Mouse (Mus musculus) kidney, postnatal 25 days (tissue): ENCODE measurements around the gene Fam72a.
A peak's percentile ranks its signal among the peaks of the same experiment; 100 is the strongest.

Experiments
- DNase-seq, 2 experiments: peaks; one replicate each; pipeline ENCODE4 v3.0.0; 2021; ENCODE audit warnings: mixed read lengths in 2 of 2

Gene Fam72a

GRCm38 (mm10) chr1:131527281-131528080 is at the start of gene Fam72a, which contains the start of gene Srgap2:
Gene Fam72a (plus strand): TSS chr1:131527903.
Gene Srgap2 (minus strand): TSS chr1:131527352.
- DNase-seq, result peak; percentile 99

GRCm38 (mm10) chr1:131478770-131479305 is 48.9 kb upstream of the Fam72a start:
- peak; percentile 36 to 52 for DNase-seq

GRCm38 (mm10) chr1:131481391-131481790 is 46.3 kb upstream of the Fam72a start:
- no peak for DNase-seq

- peak; percentile 24 to 43 for DNase-seq
Measured at GRCm38 (mm10) chr1:131482242-131482641, 45.5 kb upstream of the Fam72a start.

DNA sequence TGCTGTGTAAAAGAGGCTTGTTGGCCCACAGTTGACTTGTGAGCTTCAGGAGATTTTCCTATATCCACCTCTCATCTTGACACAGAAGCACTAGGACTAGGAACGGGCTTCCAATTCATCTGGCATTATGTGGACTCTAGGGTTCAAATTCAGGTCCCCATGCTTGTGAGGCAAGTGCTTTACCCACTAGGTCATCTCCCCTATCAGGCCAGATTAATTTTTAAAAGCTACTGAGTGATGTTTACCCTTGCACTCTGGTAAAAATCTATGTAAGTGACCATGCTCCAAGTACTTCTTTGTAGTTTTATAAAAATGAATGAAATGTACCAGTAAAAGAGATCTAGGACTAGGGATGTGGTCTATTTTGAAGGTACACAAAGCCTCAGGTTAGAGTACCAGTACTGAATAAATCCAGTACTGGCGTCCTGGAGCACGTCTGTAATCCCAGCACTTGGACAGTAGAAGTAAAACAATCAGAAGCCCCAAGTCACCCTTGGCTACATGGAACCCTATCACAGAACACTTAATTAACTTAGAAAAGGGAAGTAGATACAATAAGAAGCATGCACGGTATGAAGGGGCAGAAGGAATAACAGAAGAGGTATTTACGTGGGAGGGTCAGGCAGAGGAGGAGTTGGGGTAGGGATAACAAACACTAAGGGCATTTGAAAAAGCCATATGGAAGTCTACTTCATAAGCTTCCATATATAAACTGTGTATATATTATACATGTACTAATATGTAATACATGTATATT is 41.4 kb upstream of the Fam72a start:
- no peak for DNase-seq

- DNase-seq, result peak; percentile 30 to 56
Measured at GRCm38 (mm10) chr1:131489312-131489711, 38.4 kb upstream of the Fam72a start.

GRCm38 (mm10) chr1:131491579-131491978 is 36.1 kb upstream of the Fam72a start:
- no peak for DNase-seq

DNA sequence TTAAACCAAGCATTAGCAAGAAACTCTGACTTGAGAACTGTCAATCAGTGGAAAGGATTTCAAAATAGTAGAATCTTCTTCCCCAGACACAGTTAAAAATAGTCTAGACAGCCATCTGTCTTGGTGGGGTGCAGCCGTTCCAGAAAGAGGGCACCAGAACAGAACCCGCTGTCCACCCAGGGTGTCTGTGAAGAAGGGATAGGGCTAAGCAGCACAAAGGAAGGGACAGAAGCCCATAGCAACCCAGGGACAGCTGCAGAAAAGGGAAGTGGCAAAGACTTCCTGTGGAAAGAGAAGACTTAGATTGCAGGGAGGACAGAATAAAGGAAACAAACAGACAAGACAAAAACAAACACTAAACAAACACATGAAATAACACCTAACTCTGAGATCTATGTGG is 35.3 kb upstream of the Fam72a start:
- no peak for DNase-seq

GRCm38 (mm10) chr1:131493966-131494898 is 33.5 kb upstream of the Fam72a start:
- DNase-seq, result peak; percentile 46 to 73

DNA sequence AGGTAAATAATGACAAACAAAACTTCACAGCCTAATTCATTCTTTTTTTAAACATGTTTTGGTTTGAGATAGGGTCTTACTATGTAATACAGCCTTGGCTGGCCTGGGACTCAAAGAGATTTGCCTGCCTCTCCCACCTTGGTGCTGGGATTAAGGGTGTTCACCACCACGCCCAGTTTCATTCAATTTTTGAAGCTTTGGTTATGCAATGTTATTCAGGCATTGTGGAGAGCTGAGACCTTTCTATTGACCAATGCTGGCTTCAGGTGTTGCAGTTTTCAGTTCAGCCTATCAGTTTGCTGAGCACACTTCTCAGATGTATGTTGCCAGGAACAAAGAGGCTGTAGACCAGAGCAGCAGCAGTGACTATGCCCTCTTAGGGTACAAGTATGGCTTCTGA is 29.5 kb upstream of the Fam72a start:
- DNase-seq, result no peak

DNA sequence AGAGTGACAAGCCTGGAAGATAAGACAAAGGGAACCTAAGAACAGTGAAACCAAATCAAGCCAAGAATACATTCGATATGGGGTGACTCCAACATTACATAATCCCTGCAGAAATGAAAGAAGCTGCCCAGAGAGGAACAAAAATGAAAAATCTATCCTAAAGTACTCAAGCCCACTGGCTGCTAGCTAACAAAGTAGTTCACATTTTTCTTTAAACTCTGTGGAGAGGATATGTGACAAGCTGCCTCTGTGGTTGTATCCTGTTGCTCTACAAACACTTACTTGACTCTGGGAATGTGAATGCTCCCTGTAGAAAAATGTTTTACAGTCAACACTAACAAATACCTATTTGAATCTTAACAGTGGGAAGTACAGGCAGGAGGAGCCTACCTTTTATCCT is 26.0 kb upstream of the Fam72a start:
- DNase-seq, result no peak

DNA sequence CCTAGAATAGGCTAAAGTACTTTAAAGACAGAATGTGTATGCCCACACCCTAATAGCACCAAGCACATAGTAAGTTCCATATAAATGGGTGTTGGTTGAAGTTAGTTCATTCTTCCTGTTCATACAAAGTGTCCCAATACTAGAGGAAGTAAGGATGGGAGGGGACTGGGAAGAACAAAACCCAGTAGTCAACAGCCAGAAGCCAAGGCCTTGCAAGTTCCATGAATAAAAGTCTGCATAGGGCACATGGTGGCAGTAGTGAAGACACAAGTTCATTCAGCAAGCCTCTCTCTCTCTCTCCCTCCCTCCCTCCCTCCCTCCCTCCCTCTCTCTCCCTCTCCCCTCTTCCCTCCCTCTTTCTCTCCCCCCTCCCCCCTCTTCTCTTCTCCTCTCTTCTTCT is 16.6 kb upstream of the Fam72a start:
- no peak for DNase-seq

DNA sequence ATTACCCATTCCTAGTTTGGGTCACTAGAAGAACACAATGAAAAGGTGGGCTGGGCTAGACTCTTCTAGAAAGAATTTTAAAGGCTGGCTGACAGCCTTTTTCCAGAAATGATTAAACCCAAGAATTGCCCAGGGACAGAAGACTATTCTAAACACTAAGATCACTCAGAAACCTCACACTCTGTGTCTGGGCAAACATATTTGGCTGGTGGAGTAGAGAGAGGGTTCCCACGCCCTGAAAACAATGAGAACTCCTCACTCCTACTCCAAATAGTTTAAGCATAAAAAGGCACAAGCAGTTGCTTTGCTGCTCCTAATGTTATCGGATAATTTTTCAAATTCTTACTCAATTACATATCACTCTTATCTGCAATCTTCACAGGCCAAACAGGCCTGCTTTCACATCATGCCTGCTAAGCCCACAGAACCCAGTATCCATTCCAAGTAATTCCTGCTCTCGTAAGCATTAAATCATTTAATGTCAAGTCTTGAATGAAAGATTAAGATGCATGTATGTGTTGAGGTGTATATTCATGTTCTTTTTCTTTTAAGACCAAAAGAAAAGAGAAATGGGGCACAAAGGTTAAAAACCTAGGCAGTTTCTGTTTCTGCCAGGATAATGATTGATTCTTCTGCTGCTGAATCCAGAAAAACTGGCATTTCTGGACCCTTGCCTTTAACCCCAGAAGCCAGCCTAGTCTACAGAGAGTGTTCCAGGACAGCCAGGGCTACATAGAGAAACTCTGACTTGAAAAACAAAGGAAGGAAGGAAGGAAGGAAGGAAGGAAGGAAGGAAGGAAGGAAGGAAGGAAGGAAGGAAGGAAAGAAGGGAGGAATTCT is 15.8 kb upstream of the Fam72a start:
- peak; percentile 33 to 37 for DNase-seq

DNA sequence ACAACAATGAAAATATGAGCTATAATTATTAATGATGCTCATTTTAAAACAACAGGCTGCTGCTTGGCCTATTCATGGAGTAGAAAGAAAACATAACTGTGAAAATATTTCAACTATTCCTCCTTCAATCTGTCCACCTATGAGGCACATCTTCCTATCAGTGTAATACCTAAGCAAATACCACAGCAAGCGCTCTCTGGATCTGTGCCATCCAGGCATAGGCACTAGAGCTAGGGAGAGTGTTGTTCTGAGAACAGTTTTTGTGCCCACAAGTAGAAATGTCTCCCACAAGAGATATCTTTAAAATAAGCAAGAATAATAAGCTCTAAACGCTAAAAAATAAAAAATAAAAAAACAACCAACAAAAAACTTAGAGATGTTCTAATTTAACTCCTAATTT is 14.6 kb upstream of the Fam72a start:
- peak in 1 of 2 experiments; percentile 26 for DNase-seq

DNA sequence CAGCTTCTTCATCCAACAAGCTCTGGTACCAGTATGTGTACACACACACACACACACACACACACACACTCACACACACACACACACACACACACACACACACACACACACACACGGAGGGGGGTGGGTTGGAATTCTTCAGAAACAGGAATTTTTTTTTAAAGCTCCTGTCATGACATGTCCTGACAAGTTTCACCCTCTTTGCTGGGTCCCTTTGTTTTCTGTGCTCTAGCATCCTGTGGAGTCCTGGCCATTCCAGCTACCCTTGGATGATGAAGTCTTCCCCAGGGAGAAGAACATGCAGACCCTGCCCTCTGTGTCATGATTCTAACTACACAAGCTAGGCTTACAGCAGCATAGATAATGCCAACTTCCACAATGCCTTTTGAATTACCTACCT is 13.5 kb upstream of the Fam72a start:
- DNase-seq, result peak in 1 of 2 experiments; percentile 36

- DNase-seq, result no peak
Measured at GRCm38 (mm10) chr1:131516588-131516987, 11.1 kb upstream of the Fam72a start.

GRCm38 (mm10) chr1:131523794-131524193 is 3.9 kb upstream of the Fam72a start:
- DNase-seq, result peak in 1 of 2 experiments; percentile 32

DNA sequence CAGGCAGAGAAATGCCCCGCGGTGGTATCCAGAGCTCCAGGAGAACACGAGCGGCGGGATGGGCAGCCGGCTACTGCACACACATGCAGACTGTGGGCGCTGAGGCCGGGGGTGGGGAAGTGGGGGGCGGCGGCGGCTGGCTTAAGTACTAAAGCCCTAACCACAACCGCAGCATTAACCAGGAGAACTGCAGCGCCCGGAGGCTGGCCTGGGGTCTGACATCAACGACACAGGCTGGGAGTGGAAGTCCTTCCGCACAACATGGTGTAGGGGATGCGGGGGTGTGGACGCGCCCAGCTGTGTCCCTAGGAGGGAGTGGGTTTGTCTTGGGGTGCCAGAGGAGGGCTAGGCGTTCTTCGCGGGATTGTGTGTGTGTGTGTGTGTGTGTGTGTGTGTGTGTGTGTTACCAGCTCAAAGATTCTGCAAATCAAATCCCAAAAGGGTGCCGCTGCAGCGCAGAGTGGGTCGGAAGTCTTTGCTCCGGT is 2.6 kb upstream of the Fam72a start:
- peak; percentile 43 to 63 for DNase-seq

GRCm38 (mm10) chr1:131525586-131526271 is 2.0 kb upstream of the Fam72a start:
- peak; percentile 46 to 64 for DNase-seq

GRCm38 (mm10) chr1:131526371-131527270 is 1.1 kb upstream of the Fam72a start:
- peak; percentile 74 to 89 for DNase-seq
